Mouse (Mus musculus) heart, embryonic 13.5 days (tissue): ENCODE measurements at regions not wholly inside any gene's neighbourhood (a gene's known extent, or its start where the extent isn't known, plus 50 kb on each side); places are given as distances from the start of the nearest gene placed in this dataset.
A peak's percentile ranks its signal among the peaks of the same experiment; 100 is the strongest.

ENCODE experiments used
- ATAC-seq: fragments of 200-750 bp; cut with Nextera tagmentation; 2 replicates; pipeline ENCODE4 v1.8.0; 2017; ENCODE audit warnings: moderate TSS enrichment; ENCODE audit not compliant: insufficient number of reproducible peaks, low FRiP score, low TSS enrichment; ENCODE audit errors: extremely low read depth
- H3K27ac ChIP-seq: fragments of 300-500 bp; sonication (generic); replicated peaks from 2 replicates; pipeline ENCODE4 v1.5.1; 2015; ENCODE audit warnings: moderate library complexity, mild to moderate bottlenecking, inconsistent platforms
- H3K27me3 ChIP-seq: fragments of 300-500 bp; sonication (generic); replicated peaks from 2 replicates; pipeline ENCODE4 v1.6.1; 2015; ENCODE audit warnings: mild to moderate bottlenecking, inconsistent platforms
- H3K36me3 ChIP-seq: fragments of 300-500 bp; sonication (generic); 2 replicates; pipeline ENCODE4 v1.6.1; 2015; ENCODE audit warnings: mild to moderate bottlenecking, inconsistent platforms
- H3K4me1 ChIP-seq: fragments of 300-500 bp; sonication (generic); 2 replicates; pipeline ENCODE4 v1.6.1; 2015; ENCODE audit warnings: inconsistent platforms
- H3K4me2 ChIP-seq: fragments of 300-500 bp; sonication (generic); 2 replicates; pipeline ENCODE4 v1.6.1; 2015; ENCODE audit warnings: inconsistent platforms, mild to moderate bottlenecking, moderate library complexity
- H3K4me3 ChIP-seq: fragments of 300-500 bp; sonication (generic); 2 replicates; pipeline ENCODE4 v1.5.1; 2015; ENCODE audit warnings: moderate library complexity, mild to moderate bottlenecking, inconsistent platforms
- H3K9ac ChIP-seq: fragments of 300-500 bp; sonication (generic); 2 replicates; pipeline ENCODE4 v1.6.1; 2015; ENCODE audit warnings: inconsistent platforms, mild to moderate bottlenecking, moderate library complexity
- H3K9me3 ChIP-seq: fragments of 300-500 bp; sonication (generic); 2 replicates; pipeline ENCODE4 v1.6.1; 2016; ENCODE audit warnings: inconsistent platforms
- WGBS: fragments of 180-500 bp; shearing (Covaris S2); methylation state at CpG from one replicate; pipeline ENCODE4 v1.1.7; 2015; ENCODE audit warnings: mixed read lengths; 5-methylcytosine and 5-hydroxymethylcytosine counted together

DNA sequence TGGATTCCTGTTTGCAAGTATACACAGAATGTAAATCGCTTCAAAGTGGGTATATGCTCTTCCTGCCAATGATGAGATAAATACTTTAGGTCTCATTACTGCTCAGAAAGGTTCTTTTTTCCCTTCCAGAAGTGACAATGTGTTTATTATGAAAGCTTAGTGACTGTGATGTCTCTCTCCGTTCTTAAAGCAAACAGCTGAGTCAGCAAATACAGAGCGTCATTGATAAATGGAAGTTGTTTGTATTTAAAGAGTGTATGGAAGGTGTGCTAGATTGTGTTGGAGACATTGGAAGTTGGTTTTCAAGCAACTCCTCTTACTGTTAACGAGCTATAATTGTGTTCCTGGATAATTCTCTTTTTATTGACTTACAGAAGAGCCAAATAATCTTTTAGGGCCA, 408.0 kb downstream of the Prr30 start:
- no peak overlapping the region for H3K9ac ChIP-seq
- H3K36me3 ChIP-seq: no peaks in the 10 kb centered on the region
- H3K27ac ChIP-seq: no peak overlapping the region
- no peak overlapping the region for H3K4me2 ChIP-seq
- no peaks in the 10 kb centered on the region for H3K27me3 ChIP-seq
- ATAC-seq: no peak
- no peaks in the 10 kb centered on the region for H3K4me1 ChIP-seq
- no peak overlapping the region for H3K4me3 ChIP-seq
- no peaks in the 10 kb centered on the region for H3K9me3 ChIP-seq
- 74% methylated on average over 4 of the region's 4 CpGs for WGBS

DNA sequence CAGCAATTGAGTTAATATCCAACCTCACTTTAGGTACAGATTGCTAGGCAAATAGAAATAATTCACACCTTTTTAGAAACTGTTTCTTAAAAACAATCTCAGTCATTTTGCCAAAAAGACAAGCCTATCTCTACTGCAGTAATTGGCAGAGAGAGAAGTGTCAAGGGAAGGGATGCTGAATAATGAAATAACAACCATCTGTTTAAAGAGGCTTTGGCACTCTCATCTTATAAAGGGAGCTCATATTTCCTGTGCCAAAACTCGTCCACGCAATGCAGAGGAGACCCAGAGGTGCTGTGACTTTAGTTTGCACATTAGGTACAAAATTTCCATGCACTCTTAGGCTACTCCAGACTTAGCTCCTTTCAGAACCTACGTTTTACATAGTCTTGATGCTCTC, 418.2 kb downstream of the Prr30 start:
- Histone ChIP-seq H3K4me1 (no peaks in the 10 kb centered on the region), H3K4me3 (no peak overlapping the region), H3K27me3 (no peaks in the 10 kb centered on the region), H3K9ac (no peak overlapping the region), H3K4me2 (no peak overlapping the region), H3K36me3 (no peaks in the 10 kb centered on the region), H3K9me3 (no peaks in the 10 kb centered on the region), H3K27ac (no peak overlapping the region)
- WGBS: 66% methylated on average over 3 of the region's 3 CpGs
- ATAC-seq: no peak

DNA sequence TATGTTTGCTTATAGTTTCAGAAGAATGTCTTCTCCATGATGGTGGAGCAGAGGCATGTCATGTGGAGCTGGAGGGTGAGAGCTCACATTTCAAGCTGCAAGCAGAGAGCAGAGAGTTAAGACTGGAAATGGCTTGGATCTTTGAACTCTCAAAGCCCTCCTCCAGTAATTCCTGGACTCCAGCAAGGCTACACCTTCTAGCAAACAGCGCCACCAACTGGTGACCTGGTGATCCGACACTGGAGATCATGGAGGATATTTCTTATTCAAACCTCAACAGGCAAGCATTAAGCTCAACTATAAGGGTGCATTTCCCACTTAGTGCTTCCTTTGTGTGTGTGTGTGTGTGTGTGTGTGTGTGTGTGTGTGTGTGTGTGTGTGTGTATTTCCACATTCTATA, 446.2 kb downstream of the Prr30 start:
- WGBS: 36% methylated on average over 2 of the region's 2 CpGs
- Histone ChIP-seq H3K4me2 (no peak overlapping the region), H3K4me3 (no peak overlapping the region), H3K9me3 (no peaks in the 10 kb centered on the region), H3K9ac (no peak overlapping the region), H3K4me1 (peaks cover 16% of the 10 kb centered on the region), H3K27ac (no peak overlapping the region), H3K27me3 (no peaks in the 10 kb centered on the region), H3K36me3 (no peaks in the 10 kb centered on the region)
- no peak for ATAC-seq

DNA sequence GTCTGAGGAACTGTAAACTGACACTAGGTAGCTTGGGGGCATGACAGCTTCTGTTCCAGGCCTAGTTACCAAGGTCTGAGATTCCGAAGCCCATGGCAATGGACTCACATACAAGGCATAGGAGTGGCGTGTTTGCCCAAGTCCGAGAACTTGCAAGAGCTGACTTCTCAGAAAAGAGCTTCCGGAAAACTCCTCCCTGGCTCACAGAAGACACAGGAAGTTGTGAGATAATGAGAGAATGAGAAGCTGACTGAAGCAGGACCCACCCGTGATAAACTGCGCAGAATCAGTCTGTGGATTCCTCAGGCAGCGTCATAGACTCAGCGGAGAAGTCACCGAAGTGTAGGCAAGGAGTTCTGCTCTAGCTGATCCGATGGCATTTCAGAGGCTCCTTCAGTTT, 447.4 kb downstream of the Prr30 start:
- Histone ChIP-seq H3K4me1 (peaks cover 16% of the 10 kb centered on the region), H3K9me3 (no peaks in the 10 kb centered on the region), H3K36me3 (no peaks in the 10 kb centered on the region), H3K9ac (no peak overlapping the region), H3K27me3 (no peaks in the 10 kb centered on the region), H3K27ac (no peak overlapping the region), H3K4me3 (no peak overlapping the region), H3K4me2 (no peak overlapping the region)
- no peak for ATAC-seq
- WGBS: 67% methylated on average over 10 of the region's 10 CpGs

DNA sequence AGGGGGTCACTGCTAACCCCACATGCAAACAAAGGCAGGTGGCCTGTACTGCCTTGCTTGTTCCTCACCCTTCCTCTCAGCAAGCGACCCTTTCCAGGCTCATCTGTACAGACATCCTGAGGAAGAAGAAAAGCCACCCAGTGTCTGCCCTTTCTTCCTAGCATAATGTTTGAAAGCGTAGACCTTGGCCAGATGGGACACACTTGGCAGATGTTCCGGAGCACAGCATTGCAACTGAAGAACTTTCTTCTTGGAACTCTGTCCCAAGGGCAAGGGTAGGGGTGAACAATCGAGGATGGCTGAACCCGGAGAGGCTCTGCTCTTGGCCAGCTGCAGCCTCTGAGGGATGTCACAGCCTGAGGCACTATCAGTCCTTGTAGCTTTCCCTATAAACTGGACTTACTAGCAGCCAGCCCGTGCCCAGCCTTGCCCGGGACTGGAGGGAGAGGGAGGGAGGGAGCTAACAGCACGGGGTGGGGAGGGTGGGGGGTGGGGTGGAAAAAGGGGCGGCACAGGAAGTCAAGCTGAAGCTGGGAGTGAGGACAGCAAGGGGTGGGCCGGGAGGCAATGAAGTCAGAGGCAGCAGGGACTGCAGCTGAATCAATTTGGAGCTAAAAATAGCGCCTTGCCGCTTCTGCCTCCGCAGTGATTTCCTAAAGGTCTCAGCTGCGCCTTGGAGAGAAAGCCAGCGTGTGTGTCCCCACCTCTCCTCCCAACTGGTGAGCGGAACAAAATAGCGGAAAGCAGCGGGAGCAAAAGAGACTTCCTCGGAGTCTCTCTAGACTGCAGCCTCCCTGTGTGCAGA, 450.2 kb downstream of the Prr30 start:
- Histone ChIP-seq H3K27ac (peak overlapping the region; percentile 94), H3K36me3 (no peaks in the 10 kb centered on the region), H3K9me3 (no peaks in the 10 kb centered on the region), H3K9ac (peak overlapping the region; percentile 86), H3K4me3 (peak overlapping the region; percentile 56), H3K27me3 (no peaks in the 10 kb centered on the region), H3K4me1 (peaks cover 16% of the 10 kb centered on the region), H3K4me2 (peak overlapping the region; percentile 76)
- WGBS: 7% methylated on average over 19 of the region's 19 CpGs
- ATAC-seq: peak; percentile 87

DNA sequence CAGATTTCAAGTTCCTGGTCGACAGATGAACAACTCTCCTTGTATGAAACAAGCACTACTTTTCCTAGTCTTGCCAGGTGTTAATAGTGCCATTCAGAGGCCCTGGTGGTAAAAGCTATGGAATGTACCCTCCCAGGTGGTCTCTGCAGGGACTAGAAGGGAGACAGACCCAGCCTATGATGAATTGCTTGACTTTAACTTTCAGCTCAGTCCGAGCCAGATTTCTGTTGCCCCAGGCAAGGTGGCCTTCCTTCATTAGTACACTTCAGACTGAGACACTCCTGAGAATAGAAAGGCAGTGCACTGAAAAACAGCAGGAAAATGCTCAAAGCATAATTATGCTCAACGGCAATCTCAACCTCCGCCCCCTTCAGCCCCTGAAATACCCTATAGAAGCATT, 450.8 kb upstream of the Klf12 start:
- WGBS: 70% methylated on average over 4 of the region's 4 CpGs
- no peak overlapping the region for H3K27ac ChIP-seq
- no peaks in the 10 kb centered on the region for H3K9me3 ChIP-seq
- H3K4me3 ChIP-seq: no peak overlapping the region
- no peak overlapping the region for H3K4me2 ChIP-seq
- H3K9ac ChIP-seq: no peak overlapping the region
- H3K36me3 ChIP-seq: no peaks in the 10 kb centered on the region
- H3K4me1 ChIP-seq: no peaks in the 10 kb centered on the region
- no peaks in the 10 kb centered on the region for H3K27me3 ChIP-seq
- ATAC-seq: no peak

DNA sequence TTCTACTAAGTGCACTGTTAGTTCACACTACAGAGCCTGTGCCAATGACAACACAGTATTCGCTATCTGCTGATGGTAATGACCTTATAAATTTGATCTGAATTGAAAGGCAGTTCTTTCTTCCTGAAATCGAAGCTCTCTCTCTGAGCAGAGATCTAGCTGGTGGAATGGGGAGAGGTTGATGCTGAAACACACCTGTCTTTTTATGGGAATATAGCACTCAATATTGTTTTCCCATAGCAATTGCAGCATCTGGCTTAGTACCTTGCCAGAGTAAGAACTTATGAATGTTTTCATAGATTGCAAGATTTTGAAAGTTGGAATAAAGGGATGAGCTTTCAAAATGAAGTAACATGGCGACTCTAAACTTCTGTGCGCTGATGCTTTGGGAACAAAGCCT, 444.0 kb upstream of the Klf12 start:
- H3K27me3 ChIP-seq: no peaks in the 10 kb centered on the region
- no peak for ATAC-seq
- no peak overlapping the region for H3K9ac ChIP-seq
- no peaks in the 10 kb centered on the region for H3K36me3 ChIP-seq
- peaks cover 11% of the 10 kb centered on the region for H3K4me1 ChIP-seq
- no peak overlapping the region for H3K27ac ChIP-seq
- H3K4me3 ChIP-seq: no peak overlapping the region
- no peaks in the 10 kb centered on the region for H3K9me3 ChIP-seq
- WGBS: 66% methylated on average over 4 of the region's 4 CpGs
- H3K4me2 ChIP-seq: no peak overlapping the region

DNA sequence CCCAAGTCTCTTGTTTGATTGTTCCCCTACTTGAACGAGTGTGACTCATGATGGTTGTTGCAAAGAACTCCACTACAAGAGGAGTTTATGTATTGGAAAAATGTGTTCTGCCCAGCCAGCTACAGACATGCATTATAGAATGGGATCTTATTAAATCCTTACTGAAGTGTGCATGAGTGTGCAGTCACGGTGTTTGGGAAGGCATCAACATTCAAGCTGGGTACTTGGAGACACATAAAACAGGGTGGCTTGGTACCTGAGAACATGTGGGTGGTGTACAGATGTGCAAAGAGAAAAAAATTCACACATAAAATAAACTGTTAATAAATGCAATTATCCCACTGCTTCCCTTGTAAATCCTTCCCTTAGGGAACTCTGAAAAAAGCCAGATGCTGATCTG, 443.2 kb upstream of the Klf12 start:
- Histone ChIP-seq H3K27ac (no peak overlapping the region), H3K9me3 (no peaks in the 10 kb centered on the region), H3K27me3 (no peaks in the 10 kb centered on the region), H3K36me3 (no peaks in the 10 kb centered on the region), H3K9ac (no peak overlapping the region), H3K4me3 (no peak overlapping the region), H3K4me1 (peaks cover 11% of the 10 kb centered on the region), H3K4me2 (no peak overlapping the region)
- 82% methylated on average over 2 of the region's 2 CpGs for WGBS
- ATAC-seq: no peak

DNA sequence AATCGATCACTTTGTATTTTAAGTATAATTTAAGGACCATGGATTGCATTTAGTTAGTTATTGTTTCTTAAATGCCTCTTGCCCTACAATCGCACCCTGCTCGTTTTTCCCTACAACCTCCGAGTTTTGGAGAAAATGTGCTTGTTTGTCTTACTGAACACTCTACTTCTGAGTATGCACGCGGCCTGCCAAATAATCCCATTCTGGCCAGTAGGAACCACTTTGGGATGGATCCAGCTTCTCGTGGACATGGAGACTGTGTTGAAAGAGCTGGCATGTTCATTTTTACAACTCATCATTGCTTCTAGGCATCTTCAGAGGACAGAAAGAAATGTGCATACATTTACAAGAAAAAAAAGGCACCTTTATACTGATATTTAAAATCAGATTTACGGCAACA, 440.5 kb upstream of the Klf12 start:
- 81% methylated on average over 8 of the region's 8 CpGs for WGBS
- H3K9me3 ChIP-seq: no peaks in the 10 kb centered on the region
- no peak overlapping the region for H3K4me3 ChIP-seq
- H3K4me1 ChIP-seq: peaks cover 11% of the 10 kb centered on the region
- no peaks in the 10 kb centered on the region for H3K36me3 ChIP-seq
- H3K27me3 ChIP-seq: no peaks in the 10 kb centered on the region
- H3K27ac ChIP-seq: no peak overlapping the region
- no peak for ATAC-seq
- H3K9ac ChIP-seq: no peak overlapping the region
- H3K4me2 ChIP-seq: no peak overlapping the region

DNA sequence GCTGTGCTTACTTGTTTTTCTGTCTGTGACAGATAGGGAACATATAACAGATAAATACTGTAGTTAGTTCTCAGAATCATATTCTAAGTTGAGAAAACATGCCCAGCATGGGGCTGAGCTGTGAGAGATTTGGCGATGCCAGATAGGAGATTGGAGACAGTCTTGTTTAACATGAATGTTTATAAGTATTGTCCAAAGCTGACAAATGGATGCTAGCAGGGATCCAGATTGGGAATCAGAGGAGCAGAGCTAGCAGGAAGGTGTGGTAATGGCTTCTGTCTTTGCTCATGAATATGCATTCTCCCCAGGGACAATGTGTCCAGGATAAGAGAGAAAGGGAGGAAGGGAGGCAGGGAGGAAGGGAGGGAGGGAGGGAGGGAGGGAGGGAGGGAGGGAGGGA, 436.2 kb upstream of the Klf12 start:
- Histone ChIP-seq H3K4me3 (no peak overlapping the region), H3K27ac (no peak overlapping the region), H3K36me3 (no peaks in the 10 kb centered on the region), H3K9me3 (0 out of 2 replicates have a peak, but pooled peaks cover 7% of the 10 kb centered on the region), H3K9ac (no peak overlapping the region), H3K4me2 (no peak overlapping the region), H3K27me3 (no peaks in the 10 kb centered on the region), H3K4me1 (peaks cover 5% of the 10 kb centered on the region; the same call in 1 of the 2 replicates)
- 47% methylated on average over 1 of the region's 1 CpGs for WGBS
- ATAC-seq: no peak

DNA sequence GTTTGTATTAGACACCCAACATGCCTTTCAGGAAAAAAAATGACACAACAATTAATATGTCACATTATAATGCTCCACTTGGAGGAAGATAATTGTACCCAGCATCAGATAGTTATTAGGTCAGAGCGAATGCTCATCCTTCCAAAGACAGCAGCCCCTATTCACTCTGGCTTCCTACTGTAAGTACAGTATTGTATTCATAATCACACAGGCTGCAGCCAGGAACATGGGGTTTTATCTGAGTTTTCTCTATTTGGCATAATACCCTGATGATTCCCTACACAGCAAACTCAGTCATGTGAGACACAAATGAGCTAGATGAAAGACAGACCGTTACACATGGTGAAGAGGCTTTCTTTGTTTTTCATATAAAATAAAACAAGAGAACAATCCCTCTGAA, 430.5 kb upstream of the Klf12 start:
- Histone ChIP-seq H3K36me3 (no peaks in the 10 kb centered on the region), H3K27me3 (no peaks in the 10 kb centered on the region), H3K4me2 (no peak overlapping the region), H3K9ac (no peak overlapping the region), H3K9me3 (0 out of 2 replicates have a peak, but pooled peaks cover 7% of the 10 kb centered on the region), H3K27ac (no peak overlapping the region), H3K4me1 (peaks cover 5% of the 10 kb centered on the region; the same call in 1 of the 2 replicates), H3K4me3 (no peak overlapping the region)
- 70% methylated on average over 2 of the region's 2 CpGs for WGBS
- ATAC-seq: no peak

DNA sequence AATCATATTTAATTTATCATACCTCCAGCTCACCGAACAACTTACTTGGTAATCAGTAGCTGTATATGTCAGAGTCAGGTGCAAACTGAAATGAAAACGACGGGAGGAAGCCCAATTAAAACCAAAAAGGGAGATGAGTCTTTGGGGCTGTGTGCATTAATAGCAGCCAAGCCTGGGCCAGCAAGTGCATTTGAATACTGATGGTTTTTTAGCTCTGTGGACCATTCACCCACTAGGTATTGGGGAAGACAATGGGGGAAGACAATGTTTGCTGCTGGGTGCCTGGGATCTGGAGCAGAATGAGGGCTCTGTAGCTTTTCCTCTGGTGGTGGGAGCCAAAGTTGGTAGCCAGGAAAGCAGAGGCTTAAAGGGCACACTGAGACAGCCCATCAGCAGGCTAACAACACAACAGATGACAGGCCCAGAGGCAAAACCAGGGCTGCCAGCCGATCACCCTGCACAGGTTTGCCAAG, 429.6 kb upstream of the Klf12 start:
- H3K36me3 ChIP-seq: no peaks in the 10 kb centered on the region
- H3K4me1 ChIP-seq: no peaks in the 10 kb centered on the region
- 0 out of 2 replicates have a peak, but pooled peaks cover 7% of the 10 kb centered on the region for H3K9me3 ChIP-seq
- H3K4me3 ChIP-seq: no peak overlapping the region
- ATAC-seq: no peak
- no peak overlapping the region for H3K4me2 ChIP-seq
- 81% methylated on average over 4 of the region's 4 CpGs for WGBS
- H3K27ac ChIP-seq: no peak overlapping the region
- H3K27me3 ChIP-seq: no peaks in the 10 kb centered on the region
- H3K9ac ChIP-seq: no peak overlapping the region
